Mouse (Mus musculus) kidney, adult 2 months (tissue): Measurements from ENCODE around the gene Igsf8.

Source experiments
- CTCF ChIP-seq: fragments of 200-500 bp; conservative IDR thresholded peaks from 2 replicates; pipeline ENCODE4 v1.5.1; 2011; ENCODE audit warnings: low read depth, mild to moderate bottlenecking, control low read depth, low read length, moderate library complexity, mixed read lengths; ENCODE audit not compliant: insufficient read depth, insufficient read length
- POLR2A ChIP-seq: fragments of 200-500 bp; IDR thresholded peaks from one replicate; pipeline ENCODE4 v1.6.1; 2011; ENCODE audit warnings: low read depth, low read length, control low read depth

DNA sequence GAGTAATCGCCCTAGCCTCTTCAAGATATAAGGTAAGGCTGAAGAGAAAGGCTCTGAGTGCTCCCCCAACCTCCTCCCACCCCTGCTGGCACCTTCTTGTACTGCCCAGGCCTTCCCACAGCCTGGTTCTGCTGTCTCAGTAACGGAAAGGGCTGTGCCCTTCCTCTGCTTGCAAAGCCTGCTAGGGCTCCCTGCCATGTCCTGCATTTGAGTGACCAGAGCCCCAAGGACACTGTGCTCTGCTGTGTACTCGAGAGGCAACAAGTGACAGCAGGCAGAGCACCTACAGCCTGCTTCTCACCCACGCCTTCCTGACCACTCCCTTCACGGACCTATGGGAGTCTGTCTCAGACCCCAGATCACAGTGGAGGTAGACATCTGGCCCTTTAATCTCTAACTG is 38.8 kb downstream of the Igsf8 start:
- TF ChIP-seq CTCF (no peak), POLR2A (no peak)
